8 mouse cellular contexts compared by ENCODE assay signal in the genomic region with DNA sequence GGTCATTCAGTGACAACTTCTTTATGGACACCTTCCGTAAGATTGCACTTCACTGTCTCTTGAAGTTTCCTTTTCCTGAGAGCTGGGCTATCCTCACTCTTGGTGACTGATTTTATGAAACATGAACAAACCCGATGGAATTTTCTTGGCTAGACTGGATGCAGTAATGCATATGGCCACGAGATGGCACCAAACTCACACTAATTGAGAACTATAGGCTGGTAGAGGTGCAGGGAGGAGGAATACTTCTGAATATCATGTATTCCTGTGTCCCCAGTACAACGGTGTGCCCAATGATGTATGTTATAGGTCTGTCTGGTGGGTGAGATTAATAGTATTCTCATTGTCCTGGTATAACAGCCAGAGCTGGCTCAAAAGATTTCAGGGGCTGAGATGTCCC. TPM values are rescaled to one million over a fixed set of nuclear protein-coding genes. Genes with fewer than 3 reads are reported as not detected.
A peak's percentile ranks its signal among the peaks of the same experiment; 100 is the strongest.
DNase-seq lines count a peak whose midpoint lies in the region; ATAC-seq and TF ChIP-seq lines count a peak whose summit lies in the region.

No protein-coding gene starts in this region.

- H3K27ac ChIP-seq in heart, postnatal 0 days (ENCODE audit: low read depth): no peak overlapping the region
- H3K27ac ChIP-seq in liver, embryonic 13.5 days: no peak overlapping the region
- no peak overlapping the region for H3K27ac ChIP-seq in neural tube, embryonic 12.5 days

- H3K4me2 ChIP-seq in heart, postnatal 0 days (ENCODE audit: low read depth, low read length): peak overlapping the region; percentile 54
- H3K4me2 ChIP-seq in liver, embryonic 13.5 days: no peak overlapping the region
- H3K4me2 ChIP-seq in neural tube, embryonic 12.5 days (replicated peaks): no peak overlapping the region

- no peak for TF ChIP-seq EP300 in heart, postnatal 0 days (IDR thresholded peaks at IDR 0.05; ENCODE audit: low read depth)

- H3K9me3 ChIP-seq in heart, postnatal 0 days (replicated peaks; ENCODE audit: control insufficient read depth, low read length): no peaks in the 10 kb centered on the region
- H3K9me3 ChIP-seq in liver, embryonic 13.5 days (replicated peaks): no peaks in the 10 kb centered on the region
- no peaks in the 10 kb centered on the region for H3K9me3 ChIP-seq in neural tube, embryonic 12.5 days

- H3K4me1 ChIP-seq in heart, postnatal 0 days (ENCODE audit: control insufficient read depth, insufficient read depth): no peaks in the 10 kb centered on the region
- no peaks in the 10 kb centered on the region for H3K4me1 ChIP-seq in liver, embryonic 13.5 days (replicated peaks)
- H3K4me1 ChIP-seq in neural tube, embryonic 12.5 days: no peaks in the 10 kb centered on the region

- ATAC-seq in erythroid progenitor cell, adult 5-6 weeks (replicated peaks; ENCODE audit: low FRiP score, poor library complexity, severe bottlenecking): 0 out of 2 replicates have a peak, but pooled peaks have one; percentile 46
- ATAC-seq in heart, postnatal 0 days (ENCODE audit: insufficient read depth, low read depth): peak; percentile 45; the same call in 1 of the 2 replicates
- ATAC-seq in liver, embryonic 13.5 days (ENCODE audit: low read depth): no peak
- peak; percentile 85 for ATAC-seq in neural tube, embryonic 12.5 days (ENCODE audit: low FRiP score, low read depth)

- H3K9ac ChIP-seq in heart, postnatal 0 days (replicated peaks; ENCODE audit: low read depth, low read length): no peak overlapping the region
- H3K9ac ChIP-seq in liver, embryonic 13.5 days: no peak overlapping the region
- H3K9ac ChIP-seq in neural tube, embryonic 12.5 days: no peak overlapping the region

- H3K4me3 ChIP-seq in heart, postnatal 0 days (ENCODE audit: low read depth, low read length): peak overlapping the region; percentile 28; the same call in 1 of the 2 replicates
- no peak overlapping the region for H3K4me3 ChIP-seq in liver, embryonic 13.5 days (replicated peaks)
- H3K4me3 ChIP-seq in neural tube, embryonic 12.5 days: no peak overlapping the region

- DNase-seq in CD8-positive naive resting alpha-beta T cell, adult 2 months (ENCODE audit: low read depth in 2 of 2, low spot score in 2 of 2): peak; percentile 35 to 54
- peak; percentile 20 for DNase-seq in brain, embryonic 18.5 days (ENCODE audit: low read depth, low spot score)
- DNase-seq in heart, postnatal 0 days (ENCODE audit: low spot score): peak; percentile 43
- peak; percentile 62 to 84 for DNase-seq in kidney, postnatal 25 days
- peak; percentile 2 for DNase-seq in liver, embryonic 13.5 days
- peak; percentile 46 to 60 for DNase-seq in thymus, postnatal 10 days (ENCODE audit: low spot score in 2 of 2)

- no peaks in the 10 kb centered on the region for H3K36me3 ChIP-seq in heart, postnatal 0 days (replicated peaks; ENCODE audit: control insufficient read depth, insufficient read depth, low read length)
- H3K36me3 ChIP-seq in liver, embryonic 13.5 days: no peaks in the 10 kb centered on the region
- H3K36me3 ChIP-seq in neural tube, embryonic 12.5 days: no peaks in the 10 kb centered on the region

- TF ChIP-seq CTCF in heart, postnatal 0 days (IDR thresholded peaks at IDR 0.05; ENCODE audit: low read depth): peak; percentile 89

- 19% methylated on average over 4 of the region's 4 CpGs for WGBS in heart, postnatal 0 days
- WGBS in liver, embryonic 13.5 days (ENCODE audit: insufficient replicate concordance): 18% methylated on average over 4 of the region's 4 CpGs
- WGBS in neural tube, embryonic 12.5 days: 22% methylated on average over 4 of the region's 4 CpGs

- H3K27me3 ChIP-seq in heart, postnatal 0 days (ENCODE audit: control insufficient read depth, insufficient read depth, low read length): no peaks in the 10 kb centered on the region
- no peaks in the 10 kb centered on the region for H3K27me3 ChIP-seq in liver, embryonic 13.5 days
- no peaks in the 10 kb centered on the region for H3K27me3 ChIP-seq in neural tube, embryonic 12.5 days (replicated peaks)

RNA-seq across cellular contexts. Expression of gene Slc5a9, which starts 16.1 kb away (rescaled TPM):
- not detected in 2 replicates for total RNA-seq in erythroid progenitor cell, adult 5-6 weeks (2015; ENCODE audit: low replicate concordance)
- not detected in 2 replicates for total RNA-seq in erythroid progenitor cell, adult 5-6 weeks (2017; ENCODE audit: low replicate concordance)
- not detected in 2 replicates for total RNA-seq in heart, postnatal 0 days (2014; rRNA removed; ENCODE audit: low replicate concordance)
- polyA plus RNA-seq in heart, postnatal 0 days (2015; fragmentation: Nextera tagmentation; extraction: Ambion mirVana): not detected in 2 replicates
- polyA plus RNA-seq in liver, embryonic 13.5 days (2015; fragmentation: Nextera tagmentation; extraction: Ambion mirVana): not detected in 2 replicates
- not detected in 2 replicates for polyA plus RNA-seq in neural tube, embryonic 12.5 days (2016; fragmentation: Nextera tagmentation; extraction: Ambion mirVana)

RNA-seq across cellular contexts. Expression of gene Skint8, which starts 32.6 kb away (rescaled TPM):
- not detected in 2 replicates for total RNA-seq in erythroid progenitor cell, adult 5-6 weeks (2015; ENCODE audit: low replicate concordance)
- total RNA-seq in erythroid progenitor cell, adult 5-6 weeks (2017; ENCODE audit: low replicate concordance): not detected in 2 replicates
- not detected in 2 replicates for total RNA-seq in heart, postnatal 0 days (2014; rRNA removed; ENCODE audit: low replicate concordance)
- not detected in 2 replicates for polyA plus RNA-seq in heart, postnatal 0 days (2015; fragmentation: Nextera tagmentation; extraction: Ambion mirVana)
- not detected in 2 replicates for polyA plus RNA-seq in liver, embryonic 13.5 days (2015; fragmentation: Nextera tagmentation; extraction: Ambion mirVana)
- polyA plus RNA-seq in neural tube, embryonic 12.5 days (2016; fragmentation: Nextera tagmentation; extraction: Ambion mirVana): not detected in 2 replicates

Comparison
In these comparisons a context has a peak if more than half of its experiments do, and no peak if none do; other contexts are left out.
1. DNase-seq: peak in every context shown above with its lines; median percentile 73 in kidney, postnatal 25 days; 53 in thymus, postnatal 10 days; 44 in CD8-positive naive resting alpha-beta T cell, adult 2 months; 43 in heart, postnatal 0 days; 20 in brain, embryonic 18.5 days; 2 in liver, embryonic 13.5 days.